Mouse (Mus musculus) hindlimb bud, embryonic 11.5 days (tissue): ENCODE results near the gene Ppm1m.

Source experiments
- DNase-seq: peaks from one replicate; pipeline ENCODE4 v3.0.0-alpha.2; 2012; ENCODE audit warnings: low read depth, low spot score; ENCODE audit errors: extremely low spot score

Ppm1m gene

DNA sequence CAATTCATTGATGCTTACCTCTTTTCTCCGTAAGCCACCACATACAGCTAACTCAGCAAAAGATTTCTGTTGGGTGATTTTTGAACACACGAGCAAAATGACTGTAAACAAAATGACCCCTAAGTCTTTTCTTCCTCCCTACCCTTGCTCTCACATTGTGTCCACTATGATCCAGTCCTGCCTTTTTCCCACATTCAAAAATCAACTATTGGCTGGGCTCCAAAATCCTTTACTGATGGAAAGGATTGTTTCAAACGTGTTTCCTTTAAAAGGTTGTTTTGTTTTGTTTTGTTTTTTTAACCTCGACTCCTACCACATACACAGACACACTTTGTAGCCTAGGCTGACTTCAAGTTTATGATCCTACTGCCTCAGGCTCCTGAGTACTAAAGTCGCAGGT is 39.1 kb downstream of the Ppm1m start:
- DNase-seq, result no peak

DNA sequence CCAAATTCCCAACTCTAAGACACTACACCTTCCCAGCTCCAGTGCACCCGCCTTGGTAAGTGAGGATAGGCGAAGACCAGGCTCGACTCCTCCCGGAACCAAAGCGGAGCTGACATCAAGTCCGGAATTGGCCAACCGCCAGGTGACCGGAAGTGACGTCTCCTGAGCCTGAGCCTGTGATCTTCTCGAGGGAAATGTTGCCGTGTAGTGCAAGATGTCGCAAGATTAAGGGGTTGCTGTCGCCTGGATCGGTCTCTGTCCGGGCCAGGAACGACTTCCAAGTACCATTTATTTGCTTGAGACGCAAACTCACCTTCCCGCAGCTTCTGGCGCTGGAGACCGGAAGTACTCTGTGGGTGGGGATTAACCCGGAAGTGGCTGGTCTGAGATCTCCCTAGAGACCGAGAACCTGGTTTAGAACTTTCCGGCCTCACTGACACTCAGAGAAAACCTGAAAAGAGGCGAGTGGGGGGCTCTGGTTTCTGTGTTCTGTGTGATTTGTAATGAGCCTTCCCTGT is 39.7 kb downstream of the Ppm1m start:
- DNase-seq, result peak; percentile 85

DNA sequence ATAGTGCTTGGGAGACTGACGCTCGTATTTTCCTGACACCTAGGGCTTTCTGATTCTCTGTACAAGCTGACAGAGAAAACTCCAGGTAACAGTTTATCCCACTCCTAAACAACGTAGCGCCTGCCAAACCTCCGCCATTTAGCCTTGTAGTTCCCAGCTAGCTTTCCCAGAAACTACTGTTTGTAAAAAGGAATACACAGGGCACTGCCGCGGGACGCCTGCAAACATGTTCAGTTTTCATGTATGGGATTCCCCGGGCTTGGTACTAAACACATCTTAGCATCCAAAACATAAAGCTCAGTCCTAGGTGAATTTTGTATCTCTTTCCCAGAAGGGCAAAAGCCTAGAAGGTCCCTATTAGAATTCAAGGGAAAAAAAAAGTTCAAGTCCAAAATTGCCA is 40.3 kb downstream of the Ppm1m start:
- no peak for DNase-seq

DNA sequence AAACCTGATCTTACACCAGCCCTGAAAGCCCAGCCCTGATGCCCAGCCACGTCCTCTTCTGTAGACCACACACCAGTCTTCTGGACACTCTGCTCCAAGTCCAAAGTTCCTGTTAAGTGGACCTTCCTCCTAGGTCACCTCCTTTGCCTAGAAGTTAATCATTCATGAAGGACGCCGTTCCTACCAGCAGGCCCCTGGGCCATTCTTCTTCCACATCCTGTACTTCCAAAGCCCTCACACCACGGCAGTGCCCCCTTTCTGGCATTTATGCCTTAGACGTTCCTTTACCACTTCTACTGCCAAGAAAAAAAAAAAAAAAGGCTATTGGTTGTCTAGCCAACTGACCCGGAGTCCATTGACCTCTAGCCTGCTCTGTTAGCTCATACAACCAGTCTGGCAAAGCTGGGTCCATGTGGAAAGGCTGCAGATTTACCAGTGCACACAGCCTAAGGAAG is 41.5 kb downstream of the Ppm1m start, which contains the start of gene Glyctk:
TSS of gene Glyctk (minus strand) at position 102 of the 455 bp plus-strand sequence.
- no peak for DNase-seq

DNA sequence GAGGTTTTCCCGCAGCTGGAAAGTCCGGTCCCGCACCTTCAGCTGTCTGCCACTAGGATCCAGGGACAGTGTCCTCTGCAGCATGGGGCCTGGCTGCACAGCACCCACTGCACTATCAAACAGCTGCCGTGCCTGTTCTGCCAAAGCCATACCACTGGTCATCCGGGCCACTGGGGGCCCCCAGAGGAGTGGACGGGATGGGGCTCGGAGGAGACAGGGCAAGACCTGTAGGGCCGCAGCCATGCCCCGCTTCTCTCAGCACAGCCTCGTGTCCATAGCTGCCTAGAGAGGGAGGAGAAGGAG is 42.0 kb downstream of the Ppm1m start:
- DNase-seq, result no peak

DNA sequence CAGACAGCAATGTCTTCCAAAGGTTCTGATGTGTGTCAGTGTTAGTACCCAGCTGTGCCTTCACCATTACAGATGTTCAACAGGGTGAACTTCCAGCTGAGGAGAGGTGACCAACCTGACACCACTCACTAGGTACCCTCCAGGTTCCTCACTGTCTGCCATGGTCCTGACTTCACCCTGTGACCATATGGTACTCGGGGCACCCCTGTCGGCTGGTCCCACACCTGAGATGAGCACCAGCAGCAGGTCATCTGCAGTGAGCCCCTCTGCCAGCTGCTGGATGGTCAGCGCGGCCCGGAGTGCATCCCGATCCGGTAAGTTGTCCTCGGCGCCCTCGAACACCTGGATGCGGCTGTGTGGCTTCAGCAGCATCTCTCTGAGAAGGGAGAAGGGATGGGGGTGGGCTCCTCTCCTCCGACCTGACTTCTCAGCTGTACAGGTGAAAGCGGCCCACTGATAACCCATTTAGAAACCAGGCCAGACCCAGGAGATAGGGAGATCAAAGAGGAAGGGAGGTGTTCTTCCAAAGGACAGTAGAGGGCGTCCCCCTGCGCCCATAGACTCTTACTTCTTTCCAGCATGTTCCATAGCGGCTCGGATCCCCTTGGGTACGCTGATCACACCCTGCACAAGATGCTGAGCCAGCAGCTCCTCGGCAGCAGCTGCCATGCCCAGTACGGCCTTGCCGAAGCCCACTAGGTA is 42.5 kb downstream of the Ppm1m start:
- no peak for DNase-seq

DNA sequence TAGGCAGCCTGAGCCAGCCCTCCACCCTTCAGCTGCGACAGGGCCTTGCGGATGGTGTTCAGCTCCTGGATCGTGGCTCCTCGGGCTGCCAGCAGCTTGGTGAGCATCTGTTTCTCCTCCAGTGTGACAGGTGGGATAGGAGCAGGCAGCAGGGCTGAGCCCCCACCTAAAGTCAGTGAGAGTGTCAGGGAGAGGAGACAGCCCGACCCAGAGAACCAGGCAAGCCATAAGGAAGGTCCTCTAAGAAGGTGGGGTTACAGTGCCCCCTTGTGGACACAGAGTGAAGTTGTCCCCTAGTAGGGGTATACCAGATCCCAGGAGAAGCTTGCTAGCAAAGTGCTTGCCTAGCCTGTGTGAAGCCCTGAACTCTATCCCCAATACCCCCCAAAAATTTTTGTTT is 43.1 kb downstream of the Ppm1m start:
- DNase-seq, result peak; percentile 72

DNA sequence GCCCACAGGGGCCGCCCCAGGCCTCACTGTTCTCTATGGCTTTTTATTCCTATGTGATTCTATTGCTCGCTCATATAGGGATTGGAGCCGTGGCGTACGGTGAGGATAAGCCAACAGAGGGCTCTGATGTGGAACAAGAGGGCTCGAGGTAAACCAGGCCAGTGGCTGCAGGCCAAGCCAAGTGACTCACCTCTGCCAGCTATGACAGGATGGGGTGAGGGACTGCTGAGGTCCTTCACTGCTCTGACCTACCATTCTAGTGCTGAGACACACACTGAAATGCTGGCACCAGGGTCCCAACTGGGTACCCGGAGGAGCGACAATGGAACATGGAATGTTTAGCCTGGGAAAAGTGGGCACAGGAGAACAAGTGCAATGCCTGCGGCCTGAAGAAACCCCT is 45.4 kb downstream of the Ppm1m start:
- no peak for DNase-seq

DNA sequence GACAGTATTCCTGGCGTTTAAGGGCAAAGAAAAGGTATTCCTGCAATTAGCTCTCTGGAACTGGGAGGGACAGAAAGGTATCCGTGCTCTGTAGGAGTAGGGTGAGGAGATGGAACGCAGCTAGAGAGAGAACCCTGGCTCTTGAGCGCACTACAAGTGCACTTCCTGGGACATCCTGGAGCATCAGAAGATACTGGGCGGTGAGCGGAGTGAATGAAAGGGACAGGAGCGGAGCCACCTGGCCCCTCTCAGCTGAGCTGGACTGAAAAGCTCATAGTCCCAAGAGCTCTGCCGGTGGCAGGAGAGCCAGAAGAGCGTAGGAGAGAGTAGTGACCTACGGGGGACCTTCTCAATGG is 50.2 kb downstream of the Ppm1m start:
- DNase-seq, result no peak

DNA sequence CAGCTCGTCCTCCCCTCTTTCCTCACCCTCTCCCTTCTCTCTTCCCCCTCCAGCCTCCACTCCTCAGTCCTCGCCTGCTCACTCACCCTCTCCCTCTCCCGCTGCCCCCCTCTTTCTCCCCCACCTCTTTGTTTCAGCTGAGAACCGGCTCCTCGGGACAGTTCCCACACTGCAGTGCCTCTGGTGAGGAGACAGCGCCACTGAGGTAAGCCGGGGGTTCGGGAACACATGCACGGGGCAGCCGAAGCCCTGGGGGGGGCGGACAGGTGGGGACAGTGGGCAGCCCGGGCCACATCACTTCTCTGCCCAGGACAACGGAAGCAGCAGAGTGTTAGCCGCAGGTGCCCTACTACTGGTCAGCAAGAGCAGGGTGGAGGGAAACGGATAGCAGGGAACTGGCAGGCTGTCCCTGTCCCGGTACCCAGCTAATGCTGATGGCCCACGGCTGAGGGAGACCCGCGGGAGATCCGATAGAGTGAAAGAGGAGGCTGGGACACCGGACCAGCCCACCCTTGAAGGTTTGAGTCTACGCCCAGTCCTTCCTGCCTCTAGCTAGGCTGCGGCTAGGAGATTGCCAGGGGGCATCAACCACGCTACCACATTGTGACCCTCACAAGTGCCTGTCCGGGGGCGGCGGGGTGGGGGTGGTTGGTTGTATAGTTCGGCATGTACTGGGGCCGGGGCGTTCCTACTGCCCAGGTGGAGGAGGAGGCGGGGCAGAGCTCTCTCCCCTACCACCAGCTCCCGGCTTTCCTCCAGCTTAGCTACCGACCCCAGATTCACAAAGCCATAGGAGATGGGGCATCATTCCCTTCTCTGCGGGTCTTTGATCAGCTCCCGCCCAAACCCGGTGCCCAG is 50.8 kb downstream of the Ppm1m start:
- DNase-seq, result no peak

DNA sequence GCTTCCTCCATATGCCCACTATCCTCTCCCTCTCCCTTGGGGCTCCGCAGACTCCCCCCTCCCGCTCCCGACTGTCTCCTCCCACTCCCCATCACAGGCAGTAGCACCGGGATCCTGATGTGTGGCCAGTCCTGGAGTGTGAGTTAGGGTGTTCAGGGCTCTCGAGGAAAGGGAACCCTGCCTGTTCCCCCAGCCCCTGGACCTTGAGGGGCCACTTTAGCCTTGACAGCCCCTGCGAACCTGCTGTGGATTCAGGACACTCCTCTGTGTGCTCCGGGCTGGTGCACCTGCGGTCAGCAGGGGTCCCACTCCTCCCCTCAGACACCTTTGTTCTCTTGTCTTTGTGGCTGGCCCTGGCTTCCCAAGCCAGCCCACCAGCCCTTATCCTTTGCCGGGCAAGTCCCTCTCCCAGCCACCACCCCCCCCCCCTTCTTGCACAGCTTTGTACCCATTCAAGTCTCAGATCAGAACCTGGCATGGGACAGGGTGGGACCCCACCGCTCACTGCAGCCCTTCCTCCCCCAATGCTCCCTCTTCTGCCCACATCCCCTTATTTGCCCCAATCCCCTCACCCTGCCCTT is 51.6 kb downstream of the Ppm1m start:
- DNase-seq, result no peak

DNA sequence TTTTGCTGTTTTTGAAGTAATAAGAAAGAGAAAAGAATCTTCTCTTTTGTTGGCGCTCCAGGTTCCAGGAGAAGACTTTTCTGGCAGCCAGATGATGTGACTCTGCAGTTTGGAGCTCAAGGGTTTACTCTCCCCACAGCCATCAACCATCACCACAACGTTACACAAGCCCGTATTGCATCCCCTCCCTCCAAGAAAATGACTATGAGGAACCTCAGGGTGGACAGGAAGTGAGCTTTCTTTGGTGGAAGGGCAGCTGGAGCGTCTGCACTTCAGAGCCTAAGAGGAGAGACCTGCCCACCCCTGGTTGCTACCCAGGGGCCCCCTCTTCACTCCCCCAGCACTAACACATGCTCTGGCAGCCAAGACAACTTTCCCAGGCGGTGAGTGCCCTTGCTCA is 52.3 kb downstream of the Ppm1m start:
- DNase-seq, result no peak

DNA sequence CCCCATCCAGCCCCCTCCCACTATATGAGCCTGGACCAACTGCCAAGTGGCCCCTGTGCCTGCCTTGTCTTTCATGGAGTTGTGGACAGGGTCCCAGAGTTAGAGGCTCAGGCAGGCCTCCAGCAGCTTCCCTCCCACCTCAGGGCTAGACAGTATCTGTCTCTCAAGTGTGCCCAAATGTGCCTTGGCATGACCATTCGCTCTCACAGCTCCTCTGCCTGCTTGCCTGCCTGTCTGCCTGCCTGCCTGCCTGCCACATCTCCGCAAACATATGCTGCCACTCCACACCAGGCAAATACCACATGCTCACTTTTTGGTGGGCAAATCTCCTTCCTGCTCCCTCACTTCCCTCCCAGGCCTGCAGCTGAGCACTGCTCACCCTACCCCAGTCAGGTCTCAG is 54.0 kb downstream of the Ppm1m start:
- DNase-seq, result no peak
